Mouse (Mus musculus): ENCODE results near the gene Rnd2.
"Not testable (repeated sequence)": the region's sequence is repeated elsewhere in the genome, so short reads cannot be mapped to it uniquely, and the experiment has no call there.

- not testable (repeated sequence) for TF ChIP-seq POLR2A (IDR thresholded peaks at IDR 0.05; ENCODE audit: borderline replicate concordance, control insufficient read depth, low read depth, low read length); CTCF (IDR thresholded peaks at IDR 0.05; ENCODE audit: control insufficient read depth, insufficient read depth, low read length)
Measured at GRCm38 (mm10) chr11:101466552-101466950, 1.8 kb downstream of the Rnd2 start.

All from bone marrow, adult 2 months (tissue).